Mouse (Mus musculus): ENCODE data around the gene Lrrc36.

- TF ChIP-seq CTCF (IDR thresholded peaks at IDR 0.05; ENCODE audit: control insufficient read depth, insufficient read depth, low read length) (no peak), POLR2A (IDR thresholded peaks at IDR 0.05; ENCODE audit: borderline replicate concordance, control insufficient read depth, low read depth, low read length) (no peak)
Observed at GRCm38 (mm10) chr8:105433511-105433910, 20.1 kb downstream of the Lrrc36 start.

Measured in bone marrow, adult 2 months (tissue).